Mouse (Mus musculus) myocyte (in vitro differentiated cells): ENCODE measurements around the gene Khk.

Experiments used
- E2F4 ChIP-seq: IDR thresholded peaks from one replicate; pipeline ENCODE4 v1.6.1; 2011; ENCODE audit warnings: mild to moderate bottlenecking, control low read depth, moderate library complexity; ENCODE audit not compliant: insufficient read depth
- MAX ChIP-seq: IDR thresholded peaks from one replicate; pipeline ENCODE4 v1.6.1; 2011; ENCODE audit warnings: low read depth, mild to moderate bottlenecking, control low read depth
- POLR2A ChIP-seq: IDR thresholded peaks from one replicate; pipeline ENCODE4 v1.6.1; 2011; ENCODE audit warnings: low read depth, mild to moderate bottlenecking, control low read depth, moderate library complexity; ENCODE audit not compliant: insufficient read length
- POLR2AphosphoS2 ChIP-seq: IDR thresholded peaks from one replicate; pipeline ENCODE4 v1.6.1; 2011; ENCODE audit warnings: low read depth, control low read depth; ENCODE audit not compliant: insufficient read length
- SRF ChIP-seq: IDR thresholded peaks from one replicate; pipeline ENCODE4 v1.6.1; 2011; ENCODE audit warnings: low read depth; ENCODE audit not compliant: control insufficient read depth, insufficient read length
- TCF12 ChIP-seq: IDR thresholded peaks from one replicate; pipeline ENCODE4 v1.6.1; 2011; ENCODE audit warnings: mild to moderate bottlenecking, control low read depth; ENCODE audit not compliant: poor library complexity, insufficient read depth, severe bottlenecking
- TCF3 ChIP-seq: IDR thresholded peaks from one replicate; pipeline ENCODE4 v1.6.1; 2011; ENCODE audit warnings: low read depth, control low read depth; ENCODE audit not compliant: insufficient read length
- USF1 ChIP-seq: IDR thresholded peaks from one replicate; pipeline ENCODE4 v1.6.1; 2011; ENCODE audit warnings: low read depth, mild to moderate bottlenecking, control low read depth, moderate library complexity

- TF ChIP-seq POLR2A (no peak), MAX (no peak), POLR2AphosphoS2 (no peak), TCF12 (no peak), TCF3 (no peak), E2F4 (no peak), USF1 (no peak), SRF (no peak)
These were observed 34.5 kb upstream of the Khk start for GRCm38 (mm10) chr5:30886731-30887130.
